9 mouse cellular contexts compared by ENCODE assay signal in genomic region chr11:94880896-94881840, GRCm38 (mm10). TPM values are rescaled to one million over a fixed set of nuclear protein-coding genes. Genes with fewer than 3 reads are reported as not detected.
DNase-seq lines count a peak whose midpoint lies in the region; ATAC-seq and TF ChIP-seq lines count a peak whose summit lies in the region.
"Had no signal": no experiment of that assay in that cellular context is flagged by ENCODE, and none has a peak within 500 bp of the region (broad histone marks: within the 10 kb centered on the region; RNA-seq: fewer than 3 reads in every experiment).

No protein-coding gene starts in this region.

- WGBS in intestine, postnatal 0 days = 8% methylated on average over 27 of the region's 27 CpGs

- peak; percentile 82 for ATAC-seq in frontal cortex, adult (ENCODE audit: low TSS enrichment)
- no peak for ATAC-seq in intestine, postnatal 0 days

- peak; percentile 44; the same call in 1 of the 2 replicates for TF ChIP-seq CTCF in intestine, postnatal 0 days (IDR thresholded peaks at IDR 0.05; ENCODE audit: low read depth)

- no peaks in the 10 kb centered on the region for H3K4me1 ChIP-seq in intestine, postnatal 0 days (replicated peaks; ENCODE audit: control insufficient read depth, insufficient read depth, low read length)

- H3K9me3 ChIP-seq in intestine, postnatal 0 days (ENCODE audit: control insufficient read depth) = no peaks in the 10 kb centered on the region

- peaks cover 17% of the 10 kb centered on the region for H3K27me3 ChIP-seq in intestine, postnatal 0 days (replicated peaks; ENCODE audit: control insufficient read depth, insufficient read depth, low read length)

- DNase-seq in frontal cortex, postnatal 25 days (ENCODE audit: low spot score in 2 of 2) = no peak
- DNase-seq in urinary bladder, postnatal 25 days (ENCODE audit: low spot score) = peak; percentile 19
- DNase-seq in urinary bladder, adult 18-20 months (ENCODE audit: low spot score in 2 of 2) = no peak
- peak; percentile 26 for DNase-seq in skeletal muscle tissue, adult 2 months (ENCODE audit: low read depth, low spot score)
- DNase-seq in B cell, adult 2 months = no peak
- DNase-seq in adrenal gland, postnatal 4 days (ENCODE audit: low spot score in 2 of 2) = no peak

- H3K4me2 ChIP-seq in intestine, postnatal 0 days (replicated peaks; ENCODE audit: low read depth) = peak overlapping the region; percentile 37

- H3K27ac ChIP-seq in intestine, postnatal 0 days (ENCODE audit: low read depth, low read length) = peak overlapping the region; percentile 62; the same call in 1 of the 2 replicates

- H3K9ac ChIP-seq in intestine, postnatal 0 days (ENCODE audit: low read depth, low read length) = peak overlapping the region; percentile 34; the same call in 1 of the 2 replicates

- H3K4me3 ChIP-seq in intestine, postnatal 0 days (ENCODE audit: low read depth, low read length) = peak overlapping the region; percentile 7; the same call in 1 of the 2 replicates
- H3K4me3 ChIP-seq: erythroblast, embryonic 14.5 days had no signal

- H3K36me3 ChIP-seq in intestine, postnatal 0 days (ENCODE audit: control insufficient read depth, insufficient read depth) = no peaks in the 10 kb centered on the region

RNA-seq across cellular contexts. Expression of gene Col1a1, which starts 54.9 kb away (rescaled TPM):
- polyA plus RNA-seq in intestine, postnatal 0 days (2015; fragmentation: Nextera tagmentation; extraction: Ambion mirVana) = 338 and 367 TPM in 2 replicates
- total RNA-seq in adrenal gland, postnatal 4 days (2021) = 1,000 to 10,000 TPM in 1 of 2 experiments, 100 to 1,000 TPM in 1; 890 to 1,096 TPM

Comparison
In these comparisons a context has a peak if more than half of its experiments do, and no peak if none do; other contexts are left out.
1. DNase-seq: peak in urinary bladder, postnatal 25 days (single experiment) and skeletal muscle tissue, adult 2 months (single experiment); none in frontal cortex, postnatal 25 days (0 of 2), urinary bladder, adult 18-20 months (0 of 2), B cell, adult 2 months (0 of 2) and adrenal gland, postnatal 4 days (0 of 2).